Mouse (Mus musculus): ENCODE measurements around the gene Ywhag. TPM values are rescaled to one million over a fixed set of nuclear protein-coding genes. Genes with fewer than 3 reads are reported as not detected.

The Ywhag gene
- total RNA-seq (2021), result 1,000 to 10,000 TPM; 1,522 to 1,558 TPM
- long read RNA-seq, experiment 1, transcript Ywhag-201 (2 exons, 3,520 nt), result major isoform, 26 of 236 reads
- long read RNA-seq, experiment 1, partial matches to known transcripts, result 0 of 236 reads
- long read RNA-seq, experiment 1, other reads (novel, unspliced or antisense), result 208 of 236 reads
- long read RNA-seq, experiment 2, transcript Ywhag-201 (2 exons, 3,520 nt), result major isoform, 30 of 284 reads
- long read RNA-seq, experiment 2, partial matches to known transcripts, result 0 of 284 reads
- long read RNA-seq, experiment 2, other reads (novel, unspliced or antisense), result 254 of 284 reads

- peak; percentile 96 to 97 for DNase-seq (ENCODE audit: low spot score in 2 of 2)
Measured at GRCm38 (mm10) chr5:135934481-135935175, at the start of gene Ywhag. Gene Ywhag, minus strand, starts transcription at chr5:135934616.

DNA sequence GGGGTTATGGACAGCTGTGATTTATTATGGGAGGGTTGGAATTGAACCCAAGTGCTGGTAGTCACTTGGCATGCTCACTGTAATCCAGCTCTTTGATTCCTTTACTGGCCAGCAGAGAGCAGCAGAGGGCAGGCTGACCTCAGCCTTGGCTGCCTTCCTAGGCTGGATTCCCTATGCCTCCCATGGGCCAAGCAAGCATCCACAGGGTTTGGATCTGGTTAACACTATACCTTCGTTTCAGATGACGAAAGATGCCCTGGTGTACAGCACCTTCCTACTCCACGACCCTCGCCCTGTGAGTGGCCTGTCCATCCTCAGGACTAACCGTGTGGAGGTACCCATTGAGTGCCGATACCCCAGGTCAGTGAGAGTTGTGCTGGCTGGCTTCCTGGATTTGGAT is 48.0 kb upstream of the Ywhag start:
- DNase-seq (ENCODE audit: low spot score in 2 of 2), result peak in 1 of 2 experiments; percentile 34

- no peak for DNase-seq (ENCODE audit: low spot score in 2 of 2)
Measured at GRCm38 (mm10) chr5:135979904-135980303, 45.5 kb upstream of the Ywhag start, which contains the start of gene Zp3. Gene Zp3, plus strand, starts transcription at chr5:135980099.

DNA sequence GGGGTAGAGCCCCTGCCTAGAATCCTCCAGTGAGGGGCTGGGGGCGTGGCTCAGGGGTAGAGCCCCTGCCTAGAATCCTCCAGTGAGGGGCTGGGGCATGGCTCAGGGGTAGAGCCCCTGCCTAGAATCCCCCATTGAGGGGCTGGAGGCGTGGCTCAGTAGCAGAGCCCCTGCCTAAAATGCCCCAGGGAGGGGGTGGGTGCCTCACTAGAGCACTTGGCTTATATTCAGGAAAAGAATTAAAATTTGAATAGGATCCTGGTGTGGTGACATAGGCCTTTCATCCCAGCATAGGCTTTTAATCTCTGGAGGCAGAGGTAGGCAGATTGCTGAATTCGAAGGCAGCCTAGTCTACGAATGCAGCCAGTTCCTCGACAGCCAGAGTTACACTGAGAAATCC is 45.0 kb upstream of the Ywhag start:
- no peak for DNase-seq (ENCODE audit: low spot score in 2 of 2)

- DNase-seq (ENCODE audit: low spot score in 2 of 2), result no peak
Measured at GRCm38 (mm10) chr5:135975893-135976668, 41.7 kb upstream of the Ywhag start.

DNA sequence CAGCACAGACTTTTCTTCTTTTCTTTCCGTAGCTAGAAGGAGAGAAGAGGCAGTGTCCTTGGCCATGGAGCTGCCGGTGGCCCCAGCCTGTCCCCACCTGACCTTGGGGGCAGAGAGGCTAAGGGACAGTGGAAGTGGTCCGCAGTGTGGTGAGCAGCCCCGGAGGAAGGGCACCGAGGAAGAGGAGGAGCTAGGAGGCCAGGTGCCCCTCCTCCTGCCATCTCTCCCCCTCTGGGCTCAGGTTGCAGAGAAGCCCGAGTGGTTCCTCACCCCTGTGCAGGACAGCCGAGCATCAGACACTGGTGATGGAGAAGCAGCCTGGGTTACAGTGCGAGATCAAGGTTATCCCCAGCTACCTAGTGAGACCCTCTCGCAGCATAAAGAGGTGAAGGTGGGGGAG is 39.9 kb upstream of the Ywhag start, which contains the start of gene Ssc4d:
Gene Ssc4d, minus strand, starts transcription at position 167 of the 400 bp plus-strand sequence.
- DNase-seq (ENCODE audit: low spot score in 2 of 2), result no peak

DNA sequence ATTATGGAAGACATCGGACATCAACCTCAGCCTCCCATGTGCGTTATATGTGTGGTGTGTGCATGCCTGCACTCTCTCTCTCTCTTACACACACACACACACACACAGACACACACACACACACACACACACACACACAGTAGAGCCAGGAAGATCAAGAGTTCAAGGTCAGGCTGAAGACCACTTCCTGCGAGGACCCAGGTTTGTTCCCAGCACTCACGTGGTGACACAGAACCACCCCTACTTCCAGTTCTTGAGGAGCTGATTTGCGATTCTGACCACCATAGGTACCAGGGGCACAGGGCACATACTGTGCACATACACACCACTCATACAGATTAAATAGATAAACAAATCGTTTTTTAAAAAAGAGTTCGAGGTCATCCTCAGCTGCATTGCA is 37.5 kb upstream of the Ywhag start:
- no peak for DNase-seq (ENCODE audit: low spot score in 2 of 2)

DNA sequence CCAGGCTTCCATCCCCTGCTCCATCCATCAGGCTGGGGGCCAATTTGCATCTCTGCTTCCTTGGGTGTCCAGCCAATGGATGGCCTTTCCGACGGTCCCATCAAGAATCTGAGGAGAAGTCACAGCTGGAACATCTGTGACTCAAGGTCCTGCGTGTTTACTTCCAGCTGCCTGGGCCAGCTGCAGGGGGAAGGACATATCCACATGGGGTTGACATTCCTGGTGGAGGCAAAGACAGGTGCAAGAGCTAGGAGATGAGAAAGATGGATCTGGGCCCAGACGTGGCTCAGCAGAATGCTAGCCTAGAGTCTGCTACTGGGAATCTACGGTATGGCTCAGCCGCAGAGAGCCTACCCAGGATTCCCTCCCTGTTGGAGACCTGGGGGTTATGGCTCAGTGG is 35.8 kb upstream of the Ywhag start:
- DNase-seq (ENCODE audit: low spot score in 2 of 2), result no peak

DNA sequence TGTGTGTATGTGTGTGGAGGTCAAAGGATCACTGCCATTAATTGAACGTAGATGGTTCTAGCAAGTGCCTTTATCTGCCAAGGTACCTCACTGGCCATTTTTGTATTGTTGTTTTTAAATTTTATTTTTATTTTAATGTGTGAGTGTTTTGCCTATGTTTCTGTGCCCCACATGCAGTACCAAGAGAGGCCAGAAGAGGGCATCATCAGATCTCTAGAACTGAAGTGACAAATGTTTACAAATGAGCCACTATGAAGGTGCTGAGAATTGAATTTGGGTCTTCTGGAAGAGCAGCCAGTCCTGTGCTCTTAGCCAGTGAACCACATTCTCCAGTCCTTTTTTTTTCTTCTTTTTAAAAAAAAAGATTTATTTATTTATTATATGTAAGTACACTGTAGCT is 34.4 kb upstream of the Ywhag start:
- no peak for DNase-seq (ENCODE audit: low spot score in 2 of 2)

- no peak for DNase-seq (ENCODE audit: low spot score in 2 of 2)
Measured at GRCm38 (mm10) chr5:135966866-135967265, 32.5 kb upstream of the Ywhag start.

GRCm38 (mm10) chr5:135965501-135965930 is 31.1 kb upstream of the Ywhag start:
- DNase-seq (ENCODE audit: low spot score in 2 of 2), result no peak

GRCm38 (mm10) chr5:135963280-135963627 is 28.8 kb upstream of the Ywhag start:
- no peak for DNase-seq (ENCODE audit: low spot score in 2 of 2)

DNA sequence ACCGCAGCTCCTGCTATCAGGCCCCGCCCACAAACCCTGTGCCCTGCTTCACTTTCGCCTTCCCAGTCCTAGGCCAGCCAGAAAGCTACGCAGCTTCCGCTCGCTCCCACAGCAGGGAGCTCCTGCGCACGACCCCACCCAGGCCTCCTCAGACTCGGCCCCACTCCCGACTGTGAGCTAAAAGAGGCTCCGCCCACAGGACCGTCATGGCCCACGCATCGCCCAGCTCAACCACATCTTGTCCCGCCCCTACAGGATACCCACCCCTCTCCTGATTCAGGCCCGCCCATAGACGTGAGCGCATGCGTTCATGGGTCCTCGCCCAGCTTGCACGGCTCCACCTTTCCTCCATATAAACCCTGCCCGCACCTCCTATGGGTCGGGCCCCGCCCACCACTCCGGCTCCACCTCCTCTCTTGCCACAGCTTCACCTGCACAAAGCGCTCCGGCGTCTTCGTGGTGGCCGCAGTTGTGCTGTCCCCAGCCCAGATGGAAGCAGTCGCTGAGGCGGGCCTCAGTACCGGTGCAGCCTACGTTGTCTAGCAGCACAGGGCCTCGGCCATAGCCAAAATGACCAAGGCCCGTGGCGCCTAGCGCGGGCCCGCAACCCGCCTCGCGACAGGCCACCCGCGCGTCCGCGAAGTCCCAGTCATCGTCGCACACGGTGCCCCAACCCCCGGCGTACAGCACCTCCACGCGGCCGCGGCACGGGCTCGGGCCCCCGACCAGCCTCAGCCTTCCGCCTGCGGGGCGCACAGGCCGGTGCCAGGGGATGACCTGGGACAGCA is 28.3 kb upstream of the Ywhag start:
- DNase-seq (ENCODE audit: low spot score in 2 of 2), result peak; percentile 95 to 98

- DNase-seq (ENCODE audit: low spot score in 2 of 2), result no peak
Measured at GRCm38 (mm10) chr5:135962125-135962491, 27.7 kb upstream of the Ywhag start.

GRCm38 (mm10) chr5:135960909-135961635 is 26.7 kb upstream of the Ywhag start:
- no peak for DNase-seq (ENCODE audit: low spot score in 2 of 2)

DNA sequence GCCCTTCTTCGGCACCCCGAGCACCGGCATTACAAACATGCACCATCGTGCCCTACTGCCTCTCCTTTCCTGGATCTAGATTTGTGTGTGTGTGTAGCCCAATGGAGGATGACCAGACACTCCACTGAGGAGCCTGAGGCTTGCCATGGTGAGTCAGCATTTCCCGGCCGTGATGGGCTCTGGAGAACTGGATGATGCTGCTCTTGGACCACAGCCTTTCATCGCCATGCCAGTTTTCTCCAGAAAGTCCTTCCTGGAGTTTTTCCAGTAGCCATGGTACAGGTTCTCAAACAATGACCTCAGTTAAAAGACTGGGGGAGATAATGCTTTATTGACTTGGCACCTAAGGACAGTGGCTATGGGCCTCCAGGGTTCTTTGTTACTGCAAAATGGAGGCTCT is 25.5 kb upstream of the Ywhag start:
- DNase-seq (ENCODE audit: low spot score in 2 of 2), result no peak

DNA sequence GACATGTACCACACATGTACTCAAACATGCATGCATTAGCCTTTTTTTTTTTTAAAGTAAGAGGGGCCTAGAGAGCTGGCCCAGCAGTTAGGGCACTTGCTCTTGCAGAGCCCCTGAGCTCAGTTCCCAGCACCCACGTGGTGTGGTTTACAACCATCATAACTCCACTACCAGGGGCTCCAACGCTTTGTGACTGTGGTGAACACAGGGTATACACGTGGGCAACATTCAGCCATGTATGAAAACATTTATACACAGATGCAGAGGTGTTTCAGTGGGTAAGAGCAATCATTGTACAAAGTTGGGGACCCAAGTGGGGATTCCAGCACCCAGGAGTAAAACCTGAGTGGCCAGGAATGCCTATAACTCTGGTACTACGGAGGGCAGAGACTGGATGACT is 24.0 kb upstream of the Ywhag start:
- DNase-seq (ENCODE audit: low spot score in 2 of 2), result no peak

- peak; percentile 81 to 96 for DNase-seq (ENCODE audit: low spot score in 2 of 2)
Measured at GRCm38 (mm10) chr5:135957207-135957974, 23.0 kb upstream of the Ywhag start.

- no peak for DNase-seq (ENCODE audit: low spot score in 2 of 2)
Measured at GRCm38 (mm10) chr5:135956300-135957206, 22.1 kb upstream of the Ywhag start.

All from layer of hippocampus, postnatal 14 days (tissue).